In genomic region chr7:79509710-79510109, GRCm38 (mm10) we compare ENCODE assay signal across 10 mouse cellular contexts. TPM values are rescaled to one million over a fixed set of nuclear protein-coding genes. Genes with fewer than 3 reads are reported as not detected.
A peak's percentile ranks its signal among the peaks of the same experiment; 100 is the strongest.
DNase-seq lines count a peak whose midpoint lies in the region; ATAC-seq and TF ChIP-seq lines count a peak whose summit lies in the region.
"Had no signal": no experiment of that assay in that cellular context is flagged by ENCODE, and none has a peak within 500 bp of the region (broad histone marks: within the 10 kb centered on the region; RNA-seq: fewer than 3 reads in every experiment).

No protein-coding gene starts in this region.

- peak overlapping the region; percentile 96 for H3K4me2 ChIP-seq in hindbrain, embryonic 11.5 days (replicated peaks; ENCODE audit: low read depth, low read length)
- peak overlapping the region; percentile 73 for H3K4me2 ChIP-seq in midbrain, embryonic 15.5 days
- H3K4me2 ChIP-seq: liver, embryonic 15.5 days had no signal

- peak overlapping the region; percentile 99 for H3K9ac ChIP-seq in hindbrain, embryonic 11.5 days (ENCODE audit: low read depth, low read length)
- peak overlapping the region; percentile 73 for H3K9ac ChIP-seq in midbrain, embryonic 15.5 days
- H3K9ac ChIP-seq: liver, embryonic 15.5 days had no signal

- 73% methylated on average over 12 of the region's 12 CpGs for WGBS in cerebellum, adult 2 months
- WGBS in hindbrain, embryonic 11.5 days = 7% methylated on average over 12 of the region's 12 CpGs
- 16% methylated on average over 12 of the region's 12 CpGs for WGBS in midbrain, embryonic 15.5 days

- DNase-seq in cerebellum, adult 2 months = peak; percentile 12 to 35
- peak; percentile 17 to 24 for DNase-seq in cerebellum, postnatal 25 days
- peak; percentile 50 for DNase-seq in hindbrain, embryonic 11.5 days (ENCODE audit: low spot score)
- no peak for DNase-seq in heart, adult 11 months
- no peak for DNase-seq in gastrocnemius, postnatal 36 days
- no peak for DNase-seq in kidney, postnatal 4 days
- DNase-seq: kidney, postnatal 25 days had no signal

- H3K27me3 ChIP-seq in cerebellum, adult 2 months (ENCODE audit: control insufficient read depth, insufficient read depth, low read length) = no peaks in the 10 kb centered on the region
- H3K27me3 ChIP-seq in hindbrain, embryonic 11.5 days (ENCODE audit: control insufficient read depth, insufficient read depth, low read length) = peaks cover 39% of the 10 kb centered on the region
- 0 out of 2 replicates have a peak, but pooled peaks cover 9% of the 10 kb centered on the region for H3K27me3 ChIP-seq in midbrain, embryonic 15.5 days (replicated peaks)

- H3K4me1 ChIP-seq in cerebellum, adult 2 months (ENCODE audit: control insufficient read depth, insufficient read depth, low read length) = peaks cover 31% of the 10 kb centered on the region
- H3K4me1 ChIP-seq in hindbrain, embryonic 11.5 days (replicated peaks; ENCODE audit: control insufficient read depth, insufficient read depth, low read length) = peaks cover 24% of the 10 kb centered on the region
- peaks cover 64% of the 10 kb centered on the region for H3K4me1 ChIP-seq in midbrain, embryonic 15.5 days

- no peak for ATAC-seq in hindbrain, embryonic 11.5 days (ENCODE audit: low FRiP score)
- no peak for ATAC-seq in midbrain, embryonic 15.5 days (replicated peaks)

- 0 out of 2 replicates have a peak, but pooled peaks cover 9% of the 10 kb centered on the region for H3K36me3 ChIP-seq in hindbrain, embryonic 11.5 days (ENCODE audit: control insufficient read depth, insufficient read depth, low read length)
- H3K36me3 ChIP-seq in midbrain, embryonic 15.5 days (replicated peaks) = no peaks in the 10 kb centered on the region
- H3K36me3 ChIP-seq: liver, embryonic 15.5 days had no signal

- no peak for TF ChIP-seq CTCF in cerebellum, adult 2 months (IDR thresholded peaks at IDR 0.05; ENCODE audit: borderline replicate concordance, insufficient read depth, low read depth, low read length)

- TF ChIP-seq POLR2A in cerebellum, adult 2 months (IDR thresholded peaks at IDR 0.05; ENCODE audit: borderline replicate concordance, insufficient read depth, low read length) = no peak

- H3K9me3 ChIP-seq in hindbrain, embryonic 11.5 days (ENCODE audit: control insufficient read depth, low read length) = no peaks in the 10 kb centered on the region
- H3K9me3 ChIP-seq in midbrain, embryonic 15.5 days = no peaks in the 10 kb centered on the region
- H3K9me3 ChIP-seq: liver, embryonic 15.5 days had no signal

- intact Hi-C loops in gastrocnemius, postnatal 36 days (cut with DNase I) = no loop called here

- no peak overlapping the region for H3K27ac ChIP-seq in cerebellum, adult 2 months (ENCODE audit: insufficient read depth, low read length)
- H3K27ac ChIP-seq in hindbrain, embryonic 11.5 days (ENCODE audit: low read depth, low read length) = peak overlapping the region; percentile 93
- peak overlapping the region; percentile 89 for H3K27ac ChIP-seq in midbrain, embryonic 15.5 days
- H3K27ac ChIP-seq: liver, embryonic 15.5 days had no signal

- H3K4me3 ChIP-seq in cerebellum, adult 2 months (replicated peaks; ENCODE audit: insufficient read depth, low read depth, low read length) = no peak overlapping the region
- peak overlapping the region; percentile 90 for H3K4me3 ChIP-seq in hindbrain, embryonic 11.5 days (ENCODE audit: low read depth, low read length)
- H3K4me3 ChIP-seq in midbrain, embryonic 15.5 days = peak overlapping the region; percentile 79
- H3K4me3 ChIP-seq: liver, embryonic 15.5 days; megakaryocyte, embryonic 14.5 days had no signal

RNA-seq across cellular contexts. Expression of gene Polg, which starts 43.5 kb away (rescaled TPM):
- polyA plus RNA-seq in cerebellum, adult 2 months (2012; rRNA removed) = 69.9 and 72.8 TPM in 2 replicates
- polyA plus RNA-seq in hindbrain, embryonic 11.5 days (2014; fragmentation: Nextera tagmentation; extraction: Ambion mirVana) = 22.5 and 26.3 TPM in 2 replicates
- 22.7 and 27.0 TPM in 2 replicates for polyA plus RNA-seq in midbrain, embryonic 15.5 days (2015; fragmentation: Nextera tagmentation; extraction: Ambion mirVana)
- 10 to 100 TPM; 30.6 to 34.2 TPM for total RNA-seq in gastrocnemius, postnatal 36 days (2021)

Comparison
In these comparisons a context has a peak if more than half of its experiments do, and no peak if none do; other contexts are left out.
1. DNase-seq: peak in cerebellum, adult 2 months (2 of 2), cerebellum, postnatal 25 days (2 of 2) and hindbrain, embryonic 11.5 days (single experiment); none in heart, adult 11 months (single experiment), gastrocnemius, postnatal 36 days (0 of 2) and kidney, postnatal 4 days (0 of 2).